Mouse (Mus musculus) midbrain, postnatal 0 days (tissue): ENCODE measurements around the gene Cep131. TPM values are rescaled to one million over a fixed set of nuclear protein-coding genes. Genes with fewer than 3 reads are reported as not detected.
A peak's percentile ranks its signal among the peaks of the same experiment; 100 is the strongest.

Experiments used
- ATAC-seq: fragments of 200-750 bp; cut with Nextera tagmentation; 2 replicates; pipeline ENCODE4 v1.8.0; 2017; ENCODE audit warnings: moderate number of reproducible peaks, mild to moderate bottlenecking, moderate TSS enrichment, moderate library complexity; ENCODE audit not compliant: low FRiP score
- DNase-seq: peaks from one replicate; pipeline ENCODE4 v3.0.0-alpha.2; 2015; ENCODE audit warnings: low spot score
- H3K27ac ChIP-seq: fragments of 300-500 bp; sonication (generic); 2 replicates; pipeline ENCODE4 v1.5.1; 2014; ENCODE audit warnings: low read depth, mild to moderate bottlenecking, low read length, mixed read lengths
- H3K27me3 ChIP-seq: fragments of 300-500 bp; sonication (generic); 2 replicates; pipeline ENCODE4 v1.6.1; 2014; ENCODE audit warnings: low read length, control low read depth, mixed read lengths; ENCODE audit not compliant: insufficient read depth
- H3K36me3 ChIP-seq: fragments of 300-500 bp; sonication (generic); 2 replicates; pipeline ENCODE4 v1.6.1; 2014; ENCODE audit warnings: low read length, control low read depth, mixed read lengths; ENCODE audit not compliant: insufficient read depth
- H3K4me1 ChIP-seq: fragments of 300-500 bp; sonication (generic); 2 replicates; pipeline ENCODE4 v1.6.1; 2014; ENCODE audit warnings: mild to moderate bottlenecking, control low read depth, antibody characterized with exemption, low read length, mixed read lengths; ENCODE audit not compliant: insufficient read depth
- H3K4me2 ChIP-seq: fragments of 300-500 bp; sonication (generic); 2 replicates; pipeline ENCODE4 v1.6.1; 2014; ENCODE audit warnings: low read depth, mild to moderate bottlenecking, low read length, mixed read lengths; ENCODE audit not compliant: poor library complexity, severe bottlenecking
- H3K4me3 ChIP-seq: fragments of 300-500 bp; sonication (generic); 2 replicates; pipeline ENCODE4 v1.5.1; 2014; ENCODE audit warnings: low read depth, mild to moderate bottlenecking, low read length, moderate library complexity
- H3K9ac ChIP-seq: fragments of 300-500 bp; sonication (generic); replicated peaks from 2 replicates; pipeline ENCODE4 v1.6.1; 2014; ENCODE audit warnings: mild to moderate bottlenecking, low read length, moderate library complexity, mixed read lengths; ENCODE audit not compliant: poor library complexity, severe bottlenecking
- H3K9me3 ChIP-seq: fragments of 300-500 bp; sonication (generic); 2 replicates; pipeline ENCODE4 v1.6.1; 2016; ENCODE audit warnings: low read length, control low read depth
- CTCF ChIP-seq: IDR thresholded peaks from 2 replicates; pipeline ENCODE4 v1.5.1; 2016; ENCODE audit warnings: antibody characterized with exemption, mild to moderate bottlenecking
- WGBS: fragments of 180-500 bp; shearing (Covaris S2); extraction: QIAGEN DNeasy Blood & Tissue Kit; methylation state at CpG from one replicate; pipeline ENCODE4 v1.1.7; 2014; 5-methylcytosine and 5-hydroxymethylcytosine counted together
- polyA plus RNA-seq: library from polyadenylated mRNA; unstranded; fragments of >200 nt; fragmentation: Nextera tagmentation; extraction: Ambion mirVana; gene quantifications from 2 replicates; pipeline ENCODE4 v1.2.1, GENCODE M21; 2015
- total RNA-seq: library from RNA; depleted of rRNA; stranded (reverse); fragments of >200 nt; gene quantifications from 2 replicates; pipeline ENCODE4 v1.2.3, GENCODE M21; 2014; rRNA removed

Gene Cep131
- total RNA-seq (17.7 and 19.0 TPM in 2 replicates), polyA plus RNA-seq (25.4 and 27.7 TPM in 2 replicates)

GRCm38 (mm10) chr11:120086702-120087152 is at the start of gene Cep131:
Gene Cep131 (minus strand): TSS chr11:120086827.
- peak within 1 kb of the TSS; percentile 68 for H3K4me3 ChIP-seq
- no peaks in the 10 kb centered on the region for H3K27me3 ChIP-seq
- peak; percentile 97 for ATAC-seq
- 1% methylated on average over 37 of the region's 42 CpGs for WGBS
- peak within 1 kb of the TSS; percentile 85 for H3K27ac ChIP-seq
- no peaks in the 10 kb centered on the region for H3K9me3 ChIP-seq
- H3K4me2 ChIP-seq: peak within 1 kb of the TSS; percentile 95
- DNase-seq: peak; percentile 99
- H3K4me1 ChIP-seq: peaks cover 10% of the 10 kb centered on the region
- no peak for TF ChIP-seq CTCF
- peak within 1 kb of the TSS; percentile 98 for H3K9ac ChIP-seq
- H3K36me3 ChIP-seq: peaks cover 32% of the 10 kb centered on the region

GRCm38 (mm10) chr11:120136195-120136594 is 49.6 kb upstream of the Cep131 start:
- ATAC-seq (no peak), DNase-seq (no peak)
- Histone ChIP-seq H3K4me1 (no peaks in the 10 kb centered on the region), H3K9me3 (no peaks in the 10 kb centered on the region), H3K36me3 (peaks cover 17% of the 10 kb centered on the region), H3K27me3 (no peaks in the 10 kb centered on the region), H3K9ac (no peak overlapping the region), H3K4me2 (no peak overlapping the region), H3K4me3 (no peak overlapping the region), H3K27ac (no peak overlapping the region)
- TF ChIP-seq CTCF: no peak
- 88% methylated on average over 8 of the region's 8 CpGs for WGBS

- no peak for DNase-seq
- H3K9ac ChIP-seq: no peak overlapping the region
- no peak for TF ChIP-seq CTCF
- no peak overlapping the region for H3K27ac ChIP-seq
- H3K4me3 ChIP-seq: no peak overlapping the region
- H3K36me3 ChIP-seq: peaks cover 23% of the 10 kb centered on the region
- WGBS: 92% methylated on average over 9 of the region's 9 CpGs
- H3K4me2 ChIP-seq: no peak overlapping the region
- H3K9me3 ChIP-seq: no peaks in the 10 kb centered on the region
- no peaks in the 10 kb centered on the region for H3K4me1 ChIP-seq
- no peaks in the 10 kb centered on the region for H3K27me3 ChIP-seq
- no peak for ATAC-seq
Measured at GRCm38 (mm10) chr11:120134847-120135530, 48.4 kb upstream of the Cep131 start.

GRCm38 (mm10) chr11:120134148-120134547 is 47.5 kb upstream of the Cep131 start:
- ATAC-seq (no peak), DNase-seq (no peak)
- H3K4me3 ChIP-seq: no peak overlapping the region
- peaks cover 24% of the 10 kb centered on the region for H3K36me3 ChIP-seq
- H3K9ac ChIP-seq: no peak overlapping the region
- H3K4me2 ChIP-seq: no peak overlapping the region
- H3K4me1 ChIP-seq: no peaks in the 10 kb centered on the region
- 94% methylated on average over 5 of the region's 5 CpGs for WGBS
- no peak for TF ChIP-seq CTCF
- H3K27ac ChIP-seq: no peak overlapping the region
- no peaks in the 10 kb centered on the region for H3K27me3 ChIP-seq
- H3K9me3 ChIP-seq: no peaks in the 10 kb centered on the region

- H3K27me3 ChIP-seq: no peaks in the 10 kb centered on the region
- H3K4me1 ChIP-seq: no peaks in the 10 kb centered on the region
- peaks cover 26% of the 10 kb centered on the region for H3K36me3 ChIP-seq
- no peak overlapping the region for H3K4me3 ChIP-seq
- no peaks in the 10 kb centered on the region for H3K9me3 ChIP-seq
- no peak for TF ChIP-seq CTCF
- H3K27ac ChIP-seq: no peak overlapping the region
- H3K9ac ChIP-seq: no peak overlapping the region
- H3K4me2 ChIP-seq: no peak overlapping the region
- DNase-seq (no peak), ATAC-seq (no peak)
- WGBS: 61% methylated on average over 7 of the region's 7 CpGs
Measured at GRCm38 (mm10) chr11:120129281-120129680, 42.7 kb upstream of the Cep131 start.

DNA sequence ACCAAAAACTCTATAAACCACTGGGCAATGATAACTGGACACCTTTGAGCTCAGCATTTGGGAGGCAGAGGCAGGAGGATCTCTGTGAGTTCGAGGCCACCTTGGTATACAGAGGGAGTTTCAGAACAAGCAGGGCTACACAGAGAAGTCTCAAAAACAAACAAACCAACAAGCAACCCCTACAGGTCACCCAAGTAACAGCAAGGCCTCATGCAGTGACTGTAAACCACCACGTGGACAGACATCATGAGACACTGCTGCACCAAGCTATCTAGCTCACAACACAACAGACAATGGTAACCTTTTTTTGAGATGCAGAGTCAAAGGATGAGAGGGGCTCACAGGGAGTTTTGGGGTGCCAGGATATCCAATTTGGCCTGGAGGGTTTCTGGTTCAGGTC is 40.2 kb upstream of the Cep131 start:
- H3K9me3 ChIP-seq: no peaks in the 10 kb centered on the region
- no peak for TF ChIP-seq CTCF
- ATAC-seq: no peak
- H3K4me3 ChIP-seq: no peak overlapping the region
- 89% methylated on average over 2 of the region's 2 CpGs for WGBS
- no peaks in the 10 kb centered on the region for H3K4me1 ChIP-seq
- DNase-seq: no peak
- no peaks in the 10 kb centered on the region for H3K27me3 ChIP-seq
- no peak overlapping the region for H3K27ac ChIP-seq
- no peak overlapping the region for H3K9ac ChIP-seq
- peaks cover 22% of the 10 kb centered on the region for H3K36me3 ChIP-seq
- H3K4me2 ChIP-seq: no peak overlapping the region
